Mouse (Mus musculus) erythroblast, embryonic 14.5 days (primary cell): ENCODE measurements at regions not wholly inside any gene's neighbourhood (a gene's known extent, or its start where the extent isn't known, plus 50 kb on each side); places are given as distances from the start of the nearest gene placed in this dataset.
"Not testable (repeated sequence)": the region's sequence is repeated elsewhere in the genome, so short reads cannot be mapped to it uniquely, and the experiment has no call there.

ENCODE experiments used
- H3K27me3 ChIP-seq: 2 replicates; pipeline ENCODE4 v1.6.1; 2012; ENCODE audit warnings: inconsistent platforms; ENCODE audit not compliant: control insufficient read depth
- H3K36me3 ChIP-seq: 2 replicates; pipeline ENCODE4 v1.6.1; 2012; ENCODE audit warnings: mild to moderate bottlenecking, inconsistent platforms; ENCODE audit not compliant: control insufficient read depth
- H3K4me1 ChIP-seq: 2 replicates; pipeline ENCODE4 v1.6.1; 2012; ENCODE audit warnings: inconsistent platforms; ENCODE audit not compliant: control insufficient read depth
- H3K4me3 ChIP-seq: replicated peaks from 2 replicates; pipeline ENCODE3; 2012; ENCODE audit warnings: moderate library complexity, mild to moderate bottlenecking, inconsistent platforms
- H3K9me3 ChIP-seq: 2 replicates; pipeline ENCODE4 v1.6.1; 2012; ENCODE audit warnings: low read length, inconsistent platforms, mixed read lengths; ENCODE audit not compliant: control insufficient read depth
- GATA1 ChIP-seq: IDR thresholded peaks from 2 replicates; pipeline ENCODE4 v1.6.1; 2012; ENCODE audit warnings: low read length, inconsistent platforms, mixed read lengths
- TAL1 ChIP-seq: IDR thresholded peaks from 3 replicates; pipeline ENCODE4 v1.6.1; 2012; ENCODE audit warnings: low read length, inconsistent platforms, mixed read lengths

GRCm38 (mm10) chr1:184222326-184222725 lies 188.2 kb upstream of the 1700056E22Rik start:
- H3K27me3 ChIP-seq, result no peaks in the 10 kb centered on the region

DNA sequence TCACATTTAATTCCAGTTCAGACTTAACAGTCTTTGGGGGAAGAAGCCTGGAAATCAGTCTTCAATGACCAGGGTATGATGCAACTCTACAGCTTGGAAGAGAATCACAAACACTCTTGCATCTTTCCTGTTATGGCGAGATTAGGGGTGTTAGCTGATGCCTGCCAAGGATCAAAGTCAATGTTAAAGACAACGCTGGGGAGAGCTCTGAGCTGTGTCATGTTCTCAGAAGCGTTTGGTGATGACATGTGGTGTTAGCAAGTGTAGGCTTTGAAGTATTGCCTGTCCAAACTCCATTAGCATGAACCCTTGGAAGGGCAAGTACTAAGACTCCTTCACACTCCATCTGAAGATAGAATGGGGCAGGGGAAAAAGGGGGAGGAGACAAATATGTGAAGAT lies 187.7 kb upstream of the 1700056E22Rik start:
- no peak for TF ChIP-seq GATA1
- Histone ChIP-seq H3K4me3 (no peak overlapping the region), H3K27me3 (no peaks in the 10 kb centered on the region), H3K36me3 (no peaks in the 10 kb centered on the region), H3K9me3 (no peaks in the 10 kb centered on the region), H3K4me1 (no peaks in the 10 kb centered on the region)

More at GRCm38 (mm10) chr1:184222326-184222725, 188.2 kb upstream of the 1700056E22Rik start:
- Histone ChIP-seq H3K36me3 (no peaks in the 10 kb centered on the region), H3K4me3 (no peak overlapping the region), H3K9me3 (no peaks in the 10 kb centered on the region), H3K4me1 (no peaks in the 10 kb centered on the region)
- TF ChIP-seq GATA1, result no peak
- no peak for TF ChIP-seq TAL1

- Histone ChIP-seq H3K27me3 (no peaks in the 10 kb centered on the region), H3K4me3 (no peak overlapping the region), H3K36me3 (no peaks in the 10 kb centered on the region), H3K9me3 (no peaks in the 10 kb centered on the region), H3K4me1 (no peaks in the 10 kb centered on the region)
- no peak for TF ChIP-seq TAL1
- TF ChIP-seq GATA1, result no peak
These were observed 163.2 kb upstream of the 1700056E22Rik start for GRCm38 (mm10) chr1:184197272-184197671.

GRCm38 (mm10) chr1:184191325-184191724 lies 157.2 kb upstream of the 1700056E22Rik start:
- TF ChIP-seq TAL1 (no peak), GATA1 (no peak)
- H3K36me3 ChIP-seq, result no peaks in the 10 kb centered on the region
- no peak overlapping the region for H3K4me3 ChIP-seq
- no peaks in the 10 kb centered on the region for H3K4me1 ChIP-seq
- H3K9me3 ChIP-seq, result no peaks in the 10 kb centered on the region
- no peaks in the 10 kb centered on the region for H3K27me3 ChIP-seq

- Histone ChIP-seq H3K4me3 (no peak overlapping the region), H3K4me1 (no peaks in the 10 kb centered on the region), H3K9me3 (no peaks in the 10 kb centered on the region), H3K36me3 (no peaks in the 10 kb centered on the region), H3K27me3 (no peaks in the 10 kb centered on the region)
- TF ChIP-seq GATA1, result no peak
- TF ChIP-seq TAL1, result no peak
These were observed 153.5 kb upstream of the 1700056E22Rik start for GRCm38 (mm10) chr1:184187582-184187981.

DNA sequence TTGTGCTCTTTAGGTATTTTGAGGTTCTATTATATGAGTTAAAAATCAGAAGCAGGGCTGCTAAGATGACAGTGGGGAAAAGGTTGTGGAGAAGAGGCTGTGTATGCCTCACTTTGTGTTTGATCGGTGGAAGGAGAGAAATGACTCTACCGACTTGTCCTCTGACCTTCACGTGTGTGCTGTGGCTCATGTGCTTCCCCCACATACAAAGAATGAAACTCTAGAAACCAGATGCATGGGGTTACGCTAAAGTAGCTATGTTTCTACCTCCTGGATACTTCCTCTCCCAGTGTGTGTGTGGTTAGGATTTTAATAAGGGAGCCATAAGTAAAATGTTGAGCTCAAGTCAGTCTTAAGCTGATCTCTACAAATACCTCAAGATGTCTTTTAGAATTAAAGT lies 148.1 kb upstream of the 1700056E22Rik start:
- TF ChIP-seq GATA1 (no peak), TAL1 (no peak)
- no peak overlapping the region for H3K4me3 ChIP-seq
- H3K36me3 ChIP-seq, result no peaks in the 10 kb centered on the region
- H3K9me3 ChIP-seq, result no peaks in the 10 kb centered on the region
- H3K4me1 ChIP-seq, result no peaks in the 10 kb centered on the region
- H3K27me3 ChIP-seq, result no peaks in the 10 kb centered on the region

GRCm38 (mm10) chr1:184174416-184174815 lies 140.3 kb upstream of the 1700056E22Rik start:
- H3K36me3 ChIP-seq, H3K9me3 ChIP-seq, H3K27me3 ChIP-seq, H3K4me3 ChIP-seq, H3K4me1 ChIP-seq: not testable (repeated sequence)

GRCm38 (mm10) chr1:184173739-184174138 lies 139.6 kb upstream of the 1700056E22Rik start:
- H3K4me3 ChIP-seq, result no peak overlapping the region
- H3K27me3 ChIP-seq, result no peaks in the 10 kb centered on the region
- H3K9me3 ChIP-seq, result no peaks in the 10 kb centered on the region
- TF ChIP-seq TAL1 (no peak), GATA1 (no peak)
- H3K4me1 ChIP-seq, result no peaks in the 10 kb centered on the region
- H3K36me3 ChIP-seq, result no peaks in the 10 kb centered on the region

- Histone ChIP-seq H3K9me3 (no peaks in the 10 kb centered on the region), H3K27me3 (no peaks in the 10 kb centered on the region), H3K4me3 (no peak overlapping the region), H3K4me1 (no peaks in the 10 kb centered on the region), H3K36me3 (no peaks in the 10 kb centered on the region)
- TF ChIP-seq TAL1 (no peak), GATA1 (no peak)
These were observed 138.9 kb upstream of the 1700056E22Rik start for GRCm38 (mm10) chr1:184172986-184173385.

DNA sequence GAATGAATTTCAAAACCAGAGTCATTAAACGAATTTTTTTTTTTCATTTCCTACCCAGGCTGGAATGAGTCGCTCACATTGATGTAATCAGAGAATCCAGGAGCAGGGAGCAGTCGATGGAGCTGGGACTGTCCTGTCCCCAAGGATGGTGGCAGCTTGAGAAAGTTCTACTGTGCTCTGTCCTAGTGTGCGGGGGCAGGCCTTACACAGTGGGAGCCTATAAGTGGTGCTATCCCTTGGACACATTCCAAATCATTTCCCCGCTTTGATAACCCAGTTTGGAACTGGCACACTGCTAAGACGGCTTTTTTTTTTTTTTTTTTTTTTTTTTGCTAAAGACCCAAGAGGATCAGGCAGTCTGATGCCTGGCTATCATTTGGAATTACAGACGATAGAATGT lies 137.5 kb upstream of the 1700056E22Rik start:
- H3K36me3 ChIP-seq, result no peaks in the 10 kb centered on the region
- no peak overlapping the region for H3K4me3 ChIP-seq
- H3K4me1 ChIP-seq, result no peaks in the 10 kb centered on the region
- H3K9me3 ChIP-seq, result no peaks in the 10 kb centered on the region
- no peak for TF ChIP-seq TAL1
- no peak for TF ChIP-seq GATA1
- no peaks in the 10 kb centered on the region for H3K27me3 ChIP-seq
